Mouse (Mus musculus): ENCODE data around the gene Flii. TPM values are rescaled to one million over a fixed set of nuclear protein-coding genes. Genes with fewer than 3 reads are reported as not detected.

Gene Flii
- total and polyA plus RNA-seq, 3 experiments, result 71.8 to 111 TPM; not detected in 1

GRCm38 (mm10) chr11:60703131-60703530 is 23.9 kb downstream of the Flii start (continued):
- TF ChIP-seq SMC3 (IDR thresholded peaks at IDR 0.05; ENCODE audit: low read depth, low read length), result peak; percentile 51

- Histone ChIP-seq H3K36me3 (ENCODE audit: control insufficient read depth in 1 of 2, insufficient read depth in 2 of 2, low read length in 2 of 2) (peaks cover 0 to 10% of the 10 kb centered on the region in 2 experiments; a peak in 3 of 4 replicates), H3K79me2 (ENCODE audit: control insufficient read depth, insufficient read depth, low read length, poor library complexity) (peaks cover 4% of the 10 kb centered on the region; the same call in 1 of the 2 replicates), H3K4me1 (ENCODE audit: control insufficient read depth in 1 of 2, insufficient read depth in 2 of 2, low read length in 2 of 2) (peaks cover 8 to 16% of the 10 kb centered on the region in 2 experiments), H3K27me3 (ENCODE audit: control insufficient read depth in 1 of 2, insufficient read depth in 2 of 2, low read length in 2 of 2) (no peaks in the 10 kb centered on the region), H3K4me3 (ENCODE audit: control insufficient read depth in 1 of 2, insufficient read depth in 1 of 2, low read depth in 2 of 2, low read length in 2 of 2) (no peak overlapping the region), H3K9me3 (replicated peaks; ENCODE audit: insufficient read depth, low read length) (no peaks in the 10 kb centered on the region), H3K9ac (ENCODE audit: control insufficient read depth, low read depth, low read length, poor library complexity, severe bottlenecking) (no peak overlapping the region), H3K27ac (ENCODE audit: control insufficient read depth, low read depth, low read length) (no peak overlapping the region)
- no peak for TF ChIP-seq RCOR1 (IDR thresholded peaks at IDR 0.05; ENCODE audit: low read depth, low read length)
- no peak for TF ChIP-seq MYB (IDR thresholded peaks at IDR 0.05; ENCODE audit: low read depth, low read length)
- no peak for TF ChIP-seq UBTF (IDR thresholded peaks at IDR 0.05; ENCODE audit: borderline replicate concordance, insufficient read depth, low read depth, low read length)
- no peak for DNase-seq (ENCODE audit: low read depth, low spot score)
Measured at GRCm38 (mm10) chr11:60701611-60702010, 25.5 kb downstream of the Flii start.

DNA sequence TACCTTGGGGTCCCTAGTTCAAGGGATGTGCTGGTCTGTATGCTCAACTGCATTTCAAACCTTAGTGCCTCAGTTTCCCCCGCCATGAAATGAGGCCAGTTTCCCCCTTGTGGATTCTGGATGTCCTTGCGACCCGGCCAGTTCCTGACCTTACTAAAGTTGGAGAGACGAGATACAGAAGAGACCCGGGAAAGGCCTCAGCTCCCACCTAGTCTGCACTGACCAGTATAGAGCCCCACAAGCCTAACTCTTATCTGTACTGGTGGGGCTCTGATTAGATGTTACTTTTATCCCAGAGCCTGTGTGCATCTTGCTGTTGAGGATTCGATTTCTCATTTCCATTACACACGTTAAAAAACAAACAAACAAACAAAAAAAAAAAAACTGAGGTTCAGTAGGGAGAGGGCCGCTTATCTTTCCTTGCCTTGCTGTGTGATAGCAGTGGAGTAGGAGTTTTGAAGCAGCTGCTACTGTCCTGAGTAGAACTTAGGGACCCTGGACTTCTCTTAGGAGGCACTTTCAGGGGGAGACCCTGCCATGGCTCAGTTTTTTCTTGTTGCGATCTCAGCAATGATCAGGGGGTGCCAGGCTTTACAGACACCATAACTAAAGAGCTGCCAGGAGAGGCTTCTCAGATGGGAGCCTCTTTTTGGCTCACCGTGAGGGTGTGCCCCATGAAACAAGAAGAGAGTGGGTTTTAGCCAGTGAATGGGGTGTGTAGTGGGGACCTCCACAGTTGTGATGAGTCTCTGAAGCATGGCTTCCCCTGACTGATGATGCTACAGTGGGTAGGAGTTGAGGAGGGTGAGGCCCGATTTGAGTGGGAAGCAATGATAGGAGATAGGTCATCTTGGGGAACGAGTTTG is 26.5 kb downstream of the Flii start:
- Histone ChIP-seq H3K27ac (ENCODE audit: control insufficient read depth, low read depth, low read length) (peak overlapping the region; percentile 28; the same call in 1 of the 2 replicates), H3K4me1 (ENCODE audit: control insufficient read depth in 1 of 2, insufficient read depth in 2 of 2, low read length in 2 of 2) (peaks cover 8 to 16% of the 10 kb centered on the region in 2 experiments), H3K9ac (ENCODE audit: control insufficient read depth, low read depth, low read length, poor library complexity, severe bottlenecking) (peak overlapping the region; percentile 91), H3K79me2 (ENCODE audit: control insufficient read depth, insufficient read depth, low read length, poor library complexity) (peaks cover 4% of the 10 kb centered on the region; the same call in 1 of the 2 replicates), H3K36me3 (ENCODE audit: control insufficient read depth in 1 of 2, insufficient read depth in 2 of 2, low read length in 2 of 2) (peaks cover 0 to 10% of the 10 kb centered on the region in 2 experiments; a peak in 2 of 4 replicates), H3K9me3 (replicated peaks; ENCODE audit: insufficient read depth, low read length) (no peaks in the 10 kb centered on the region), H3K4me3 (ENCODE audit: control insufficient read depth in 1 of 2, insufficient read depth in 1 of 2, low read depth in 2 of 2, low read length in 2 of 2) (peak overlapping the region; percentile 65 to 96), H3K27me3 (ENCODE audit: control insufficient read depth in 1 of 2, insufficient read depth in 2 of 2, low read length in 2 of 2) (no peaks in the 10 kb centered on the region)
- peak; percentile 51 for DNase-seq (ENCODE audit: low read depth, low spot score)
- no peak for TF ChIP-seq NRF1 (IDR thresholded peaks at IDR 0.05; ENCODE audit: insufficient read depth, low read depth, low read length, poor library complexity, severe bottlenecking)
- TF ChIP-seq TBP (IDR thresholded peaks at IDR 0.05; ENCODE audit: low read depth, low read length), result no peak
- no peak for TF ChIP-seq POLR2A (IDR thresholded peaks at IDR 0.05; ENCODE audit: control insufficient read depth in 1 of 2, insufficient read depth in 1 of 2, low read depth in 1 of 2, low read length in 2 of 2, poor library complexity in 1 of 2)
- no peak for TF ChIP-seq BHLHE40 (IDR thresholded peaks at IDR 0.05; ENCODE audit: borderline replicate concordance, low read depth, low read length)
- TF ChIP-seq EP300 (IDR thresholded peaks at IDR 0.05; ENCODE audit: low read depth in 1 of 2, low read length in 2 of 2), result peak; percentile 28 to 66; a peak in 2 of 4 replicates
- no peak for TF ChIP-seq UBTF (IDR thresholded peaks at IDR 0.05; ENCODE audit: borderline replicate concordance, insufficient read depth, low read depth, low read length)
- TF ChIP-seq TCF12 (IDR thresholded peaks at IDR 0.05; ENCODE audit: low read depth, low read length), result 0 out of 2 replicates have a peak, but pooled peaks have one; percentile 37
- no peak for TF ChIP-seq ZMIZ1 (IDR thresholded peaks at IDR 0.05; ENCODE audit: low read depth, low read length)
- TF ChIP-seq TAL1 (IDR thresholded peaks at IDR 0.05; ENCODE audit: low read length), result no peak
- no peak for TF ChIP-seq GABPA (IDR thresholded peaks at IDR 0.05; ENCODE audit: low read depth, low read length)
- TF ChIP-seq RAD21 (IDR thresholded peaks at IDR 0.05; ENCODE audit: low read depth, low read length), result no peak
- TF ChIP-seq USF1 (IDR thresholded peaks at IDR 0.05; ENCODE audit: low read depth, low read length), result no peak
- no peak for TF ChIP-seq JUND (IDR thresholded peaks at IDR 0.05; ENCODE audit: low read depth, low read length)
- 0 out of 2 replicates have a peak, but pooled peaks have one; percentile 66 for TF ChIP-seq CHD1 (IDR thresholded peaks at IDR 0.05; ENCODE audit: low read depth, low read length)
- TF ChIP-seq MXI1 (IDR thresholded peaks at IDR 0.05; ENCODE audit: low read depth, low read length), result no peak
- no peak for TF ChIP-seq USF2 (IDR thresholded peaks at IDR 0.05; ENCODE audit: borderline replicate concordance in 1 of 2, insufficient read depth in 1 of 2, low read depth in 1 of 2, low read length in 2 of 2)
- TF ChIP-seq ZC3H11A (IDR thresholded peaks at IDR 0.05; ENCODE audit: low read depth, low read length), result no peak
- 0 out of 2 replicates have a peak, but pooled peaks have one; percentile 20 for TF ChIP-seq ELF1 (IDR thresholded peaks at IDR 0.05; ENCODE audit: low read depth, low read length)
- TF ChIP-seq CHD2 (IDR thresholded peaks at IDR 0.05; ENCODE audit: low read length), result no peak
- TF ChIP-seq MEF2A (IDR thresholded peaks at IDR 0.05; ENCODE audit: extremely low read depth, insufficient replicate concordance, low read depth, low read length, poor library complexity, severe bottlenecking), result no peak
- peak; percentile 88 for TF ChIP-seq ZNF384 (IDR thresholded peaks at IDR 0.05; ENCODE audit: low read depth, low read length)
- no peak for TF ChIP-seq E2F4 (IDR thresholded peaks at IDR 0.05; ENCODE audit: borderline replicate concordance, low read depth, low read length)
- no peak for TF ChIP-seq MAFK (IDR thresholded peaks at IDR 0.05; ENCODE audit: borderline replicate concordance, low read depth, low read length)
- TF ChIP-seq MYB (IDR thresholded peaks at IDR 0.05; ENCODE audit: low read depth, low read length), result no peak

All from MEL (cell line).